Mouse (Mus musculus): ENCODE measurements around the gene Tanc2. TPM values are rescaled to one million over a fixed set of nuclear protein-coding genes. Genes with fewer than 3 reads are reported as not detected.

Tanc2 gene
- polyA plus RNA-seq, 1 experiment from 2014 or later: 22.3 TPM

DNA sequence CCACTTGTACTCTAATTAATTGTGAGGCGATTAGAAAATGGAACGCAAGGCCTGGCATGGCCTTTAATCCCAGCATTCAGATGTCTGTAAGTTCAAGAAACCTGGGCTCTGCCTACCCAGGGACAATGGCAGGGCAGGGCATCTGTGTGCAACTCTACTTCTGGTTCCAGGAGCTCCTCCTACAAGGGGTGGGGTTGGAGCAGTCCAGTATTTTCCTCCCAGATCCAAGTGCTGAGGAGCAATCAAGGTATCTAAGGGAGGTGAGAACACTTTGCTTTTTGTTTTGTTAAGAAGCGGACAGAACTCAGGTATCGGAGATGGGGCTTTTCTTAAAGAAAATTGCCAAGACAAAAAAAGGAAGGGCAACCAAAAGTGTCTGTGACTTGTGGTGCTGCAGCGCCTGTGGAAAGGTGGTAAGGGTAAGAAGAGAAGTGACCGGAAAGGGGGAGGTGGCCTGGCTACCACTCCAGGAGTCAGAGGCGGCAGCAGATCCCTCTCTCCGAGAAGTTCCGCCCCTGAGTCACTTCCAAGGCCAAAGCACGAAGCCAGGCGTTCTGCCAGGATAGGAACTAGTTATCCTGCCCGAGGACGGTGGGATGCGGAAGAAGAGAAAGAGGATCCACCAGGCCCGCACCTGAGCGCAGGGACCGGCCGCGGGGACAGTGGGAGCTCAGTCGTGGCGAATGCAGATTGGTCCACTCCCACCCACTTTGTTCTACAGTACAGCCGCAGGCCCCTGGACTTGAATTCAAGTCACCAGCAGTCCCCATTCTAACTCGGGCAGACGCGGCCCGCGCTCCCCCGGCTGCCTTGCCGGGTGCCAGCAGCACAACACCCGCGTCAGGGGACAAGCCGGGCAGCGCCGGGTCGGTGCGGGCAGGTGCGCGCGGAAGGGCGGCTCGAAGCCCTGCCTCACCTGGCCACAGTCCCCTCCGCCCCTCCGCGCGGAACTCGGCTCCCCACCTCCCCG is 353.6 kb downstream of the Tanc2 start:
- 6% methylated on average over 47 of the region's 47 CpGs for WGBS
- Histone ChIP-seq H3K36me3 (ENCODE audit: control insufficient read depth, insufficient read depth, low read length) (no peaks in the 10 kb centered on the region), H3K27me3 (ENCODE audit: control insufficient read depth, insufficient read depth, low read length) (no peaks in the 10 kb centered on the region), H3K4me1 (replicated peaks; ENCODE audit: control insufficient read depth, insufficient read depth, low read length) (no peaks in the 10 kb centered on the region; the same call in 1 of the 2 replicates), H3K27ac (ENCODE audit: low read depth, low read length) (no peak overlapping the region), H3K4me3 (ENCODE audit: low read depth, low read length) (peak overlapping the region; percentile 60), H3K4me2 (replicated peaks; ENCODE audit: low read depth, low read length) (peak overlapping the region; percentile 95), H3K9ac (ENCODE audit: low read depth, low read length) (peak overlapping the region; percentile 64), H3K9me3 (ENCODE audit: control insufficient read depth, low read length) (no peaks in the 10 kb centered on the region)
- ATAC-seq (ENCODE audit: low FRiP score) (peak; percentile 49), DNase-seq (ENCODE audit: low spot score) (peak; percentile 48)

DNA sequence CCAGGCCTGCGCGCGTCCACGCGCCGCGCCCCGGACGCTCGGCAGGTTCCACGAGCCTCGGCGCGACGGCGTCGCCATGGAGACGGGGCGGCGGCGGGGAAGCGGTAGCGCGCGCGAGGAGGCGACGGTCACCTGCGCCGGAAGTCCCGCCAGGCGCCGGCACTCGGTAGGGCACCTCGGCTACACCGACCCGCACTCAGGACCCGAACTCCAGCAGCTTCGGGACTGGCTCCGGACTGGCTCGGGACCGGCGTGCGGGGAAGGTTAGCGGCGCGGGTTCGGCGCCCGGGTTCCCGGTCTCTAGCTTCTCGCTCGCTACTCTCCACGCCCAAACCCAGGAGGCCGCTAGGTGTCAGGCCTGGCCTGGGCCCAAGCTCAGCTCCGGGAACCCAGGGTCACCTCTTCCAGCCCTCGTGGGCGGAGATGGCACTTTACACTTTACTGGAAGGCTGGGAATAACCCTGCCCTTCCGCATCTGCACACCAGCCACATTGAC is 354.4 kb downstream of the Tanc2 start:
- Histone ChIP-seq H3K36me3 (ENCODE audit: control insufficient read depth, insufficient read depth, low read length) (no peaks in the 10 kb centered on the region), H3K27ac (ENCODE audit: low read depth, low read length) (no peak overlapping the region), H3K9me3 (ENCODE audit: control insufficient read depth, low read length) (no peaks in the 10 kb centered on the region), H3K4me1 (replicated peaks; ENCODE audit: control insufficient read depth, insufficient read depth, low read length) (no peaks in the 10 kb centered on the region; the same call in 1 of the 2 replicates), H3K4me2 (replicated peaks; ENCODE audit: low read depth, low read length) (peak overlapping the region; percentile 95), H3K9ac (ENCODE audit: low read depth, low read length) (peak overlapping the region; percentile 64), H3K4me3 (ENCODE audit: low read depth, low read length) (peak overlapping the region; percentile 60), H3K27me3 (ENCODE audit: control insufficient read depth, insufficient read depth, low read length) (no peaks in the 10 kb centered on the region)
- DNase-seq (ENCODE audit: low spot score) (peak; percentile 72), ATAC-seq (ENCODE audit: low FRiP score) (peak; percentile 76)
- WGBS: under 1% methylated on average over 44 of the region's 59 CpGs

DNA sequence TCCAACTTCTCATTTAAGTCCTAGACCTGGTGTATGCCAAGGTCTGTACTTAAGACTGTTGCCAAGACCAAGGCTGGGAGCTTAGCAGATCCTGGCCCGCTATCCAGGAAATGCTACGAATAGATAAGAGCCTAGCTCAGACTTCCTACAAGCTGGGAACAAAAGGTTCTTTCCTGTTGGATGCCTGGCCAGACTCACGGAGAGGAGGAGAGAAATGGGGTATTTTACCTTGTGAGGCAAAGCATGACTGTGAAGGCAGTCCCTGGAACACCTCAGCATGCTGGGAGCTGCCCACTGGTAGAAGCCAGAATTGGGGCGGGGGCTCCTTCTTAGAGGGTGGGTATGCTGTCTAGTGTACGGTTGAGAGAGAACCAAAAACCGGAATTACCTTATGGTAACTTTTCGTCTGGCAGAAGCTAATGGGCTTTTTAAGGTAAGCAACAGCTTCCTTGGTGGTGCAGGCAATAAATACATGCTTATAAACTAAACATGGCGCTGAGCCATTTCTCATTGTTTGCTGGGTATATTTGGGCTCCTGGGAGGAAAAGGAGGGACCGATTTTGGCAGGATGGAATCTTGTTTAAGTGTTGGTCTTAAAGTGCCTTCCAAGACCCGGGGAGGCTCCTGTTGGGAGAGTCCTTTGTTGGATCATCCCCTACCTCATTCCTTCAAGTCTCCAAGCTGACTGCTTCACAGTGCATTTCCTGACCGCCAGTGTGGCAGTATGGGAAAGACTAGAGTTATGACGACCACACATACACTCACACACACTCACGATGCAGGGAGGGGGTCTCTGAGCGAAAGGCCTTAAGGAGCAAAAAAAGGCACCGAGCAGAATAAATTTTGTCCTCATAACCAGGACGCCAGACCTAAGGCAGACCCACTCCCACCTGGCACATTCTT is 355.2 kb downstream of the Tanc2 start:
- Histone ChIP-seq H3K27me3 (ENCODE audit: control insufficient read depth, insufficient read depth, low read length) (no peaks in the 10 kb centered on the region), H3K4me1 (replicated peaks; ENCODE audit: control insufficient read depth, insufficient read depth, low read length) (no peaks in the 10 kb centered on the region; the same call in 1 of the 2 replicates), H3K9me3 (ENCODE audit: control insufficient read depth, low read length) (no peaks in the 10 kb centered on the region), H3K27ac (ENCODE audit: low read depth, low read length) (no peak overlapping the region), H3K4me3 (ENCODE audit: low read depth, low read length) (no peak overlapping the region; the same call in 1 of the 2 replicates), H3K36me3 (ENCODE audit: control insufficient read depth, insufficient read depth, low read length) (no peaks in the 10 kb centered on the region), H3K9ac (ENCODE audit: low read depth, low read length) (no peak overlapping the region), H3K4me2 (replicated peaks; ENCODE audit: low read depth, low read length) (no peak overlapping the region)
- DNase-seq (ENCODE audit: low spot score) (no peak), ATAC-seq (ENCODE audit: low FRiP score) (no peak)
- 78% methylated on average over 16 of the region's 16 CpGs for WGBS

DNA sequence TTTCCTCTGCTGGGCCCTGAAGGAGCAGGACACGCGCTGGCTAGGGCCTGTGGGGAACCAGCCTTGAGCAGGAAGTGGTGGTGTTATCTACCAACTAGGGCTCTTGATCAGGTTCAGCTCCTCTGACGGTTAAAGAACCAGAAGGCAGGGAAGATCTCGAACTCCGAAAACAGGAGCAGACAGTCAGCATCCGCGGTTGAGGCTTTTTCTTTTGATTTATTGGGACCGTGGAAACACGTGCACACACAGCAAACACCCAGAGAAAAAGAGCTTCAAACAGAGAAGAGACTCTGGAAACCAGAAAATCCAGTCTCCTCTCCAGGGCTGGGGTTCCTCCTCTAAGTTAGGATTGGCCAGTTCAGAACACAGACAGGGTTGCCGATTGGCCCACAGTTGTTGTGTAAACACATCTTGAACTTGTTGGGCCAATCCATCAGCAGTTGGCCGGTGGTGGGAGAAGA is 356.9 kb downstream of the Tanc2 start:
- Histone ChIP-seq H3K27me3 (ENCODE audit: control insufficient read depth, insufficient read depth, low read length) (no peaks in the 10 kb centered on the region), H3K9ac (ENCODE audit: low read depth, low read length) (no peak overlapping the region), H3K4me2 (replicated peaks; ENCODE audit: low read depth, low read length) (no peak overlapping the region), H3K4me3 (ENCODE audit: low read depth, low read length) (no peak overlapping the region), H3K4me1 (replicated peaks; ENCODE audit: control insufficient read depth, insufficient read depth, low read length) (no peaks in the 10 kb centered on the region; the same call in 1 of the 2 replicates), H3K27ac (ENCODE audit: low read depth, low read length) (no peak overlapping the region), H3K9me3 (ENCODE audit: control insufficient read depth, low read length) (no peaks in the 10 kb centered on the region), H3K36me3 (ENCODE audit: control insufficient read depth, insufficient read depth, low read length) (no peaks in the 10 kb centered on the region)
- 48% methylated on average over 11 of the region's 11 CpGs for WGBS
- DNase-seq (ENCODE audit: low spot score) (no peak), ATAC-seq (ENCODE audit: low FRiP score) (no peak)

DNA sequence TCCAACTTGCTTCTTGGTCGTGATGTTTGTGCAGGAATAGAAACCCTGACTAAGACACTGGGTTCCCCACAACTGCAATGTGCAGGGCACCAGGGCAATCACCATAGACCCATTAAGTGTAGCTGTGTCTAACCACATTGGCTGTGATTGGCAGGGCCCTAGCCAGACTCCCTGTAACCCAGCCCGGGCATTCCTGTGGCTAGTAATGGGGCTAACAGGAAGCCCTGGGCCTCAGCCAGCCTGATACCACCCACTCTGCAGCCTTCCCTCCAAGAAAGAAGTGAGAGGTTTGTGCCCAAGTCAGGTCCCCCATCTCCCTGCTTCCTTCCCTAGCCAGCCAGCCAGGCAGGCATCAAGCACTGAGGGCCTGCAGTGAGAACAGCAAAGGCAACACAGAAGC is 358.5 kb downstream of the Tanc2 start:
- Histone ChIP-seq H3K4me1 (replicated peaks; ENCODE audit: control insufficient read depth, insufficient read depth, low read length) (no peaks in the 10 kb centered on the region; the same call in 1 of the 2 replicates), H3K9me3 (ENCODE audit: control insufficient read depth, low read length) (no peaks in the 10 kb centered on the region), H3K27ac (ENCODE audit: low read depth, low read length) (no peak overlapping the region), H3K9ac (ENCODE audit: low read depth, low read length) (no peak overlapping the region), H3K27me3 (ENCODE audit: control insufficient read depth, insufficient read depth, low read length) (no peaks in the 10 kb centered on the region), H3K4me2 (replicated peaks; ENCODE audit: low read depth, low read length) (no peak overlapping the region), H3K36me3 (ENCODE audit: control insufficient read depth, insufficient read depth, low read length) (no peaks in the 10 kb centered on the region), H3K4me3 (ENCODE audit: low read depth, low read length) (no peak overlapping the region)
- DNase-seq (ENCODE audit: low spot score): no peak
- no peak for ATAC-seq (ENCODE audit: low FRiP score)
- 73% methylated on average over 2 of the region's 2 CpGs for WGBS

DNA sequence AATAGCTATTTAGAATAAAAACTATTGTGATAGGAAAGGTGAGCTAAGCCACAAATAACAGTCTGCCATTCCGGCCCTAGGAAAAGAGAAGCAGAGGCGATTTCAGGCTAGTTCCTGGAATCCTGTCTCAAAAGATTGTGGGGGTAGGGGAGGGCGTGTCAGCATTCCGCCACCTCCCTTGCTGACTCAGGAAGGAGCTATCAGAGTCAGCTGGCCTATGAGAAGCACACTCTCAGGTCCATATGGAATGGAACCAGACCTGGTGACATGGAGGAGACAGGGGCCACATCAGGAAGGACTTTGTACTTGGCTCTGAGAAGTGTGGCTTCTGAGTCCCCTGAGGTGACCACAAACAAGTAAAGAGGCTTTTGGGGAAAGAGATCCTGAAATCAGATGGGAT is 360.7 kb downstream of the Tanc2 start:
- Histone ChIP-seq H3K4me2 (replicated peaks; ENCODE audit: low read depth, low read length) (no peak overlapping the region), H3K36me3 (ENCODE audit: control insufficient read depth, insufficient read depth, low read length) (no peaks in the 10 kb centered on the region), H3K27me3 (ENCODE audit: control insufficient read depth, insufficient read depth, low read length) (no peaks in the 10 kb centered on the region), H3K27ac (ENCODE audit: low read depth, low read length) (no peak overlapping the region), H3K4me3 (ENCODE audit: low read depth, low read length) (no peak overlapping the region), H3K4me1 (replicated peaks; ENCODE audit: control insufficient read depth, insufficient read depth, low read length) (no peaks in the 10 kb centered on the region), H3K9ac (ENCODE audit: low read depth, low read length) (no peak overlapping the region), H3K9me3 (ENCODE audit: control insufficient read depth, low read length) (no peaks in the 10 kb centered on the region)
- DNase-seq (ENCODE audit: low spot score): no peak
- WGBS: 82% methylated on average over 4 of the region's 4 CpGs
- no peak for ATAC-seq (ENCODE audit: low FRiP score)

DNA sequence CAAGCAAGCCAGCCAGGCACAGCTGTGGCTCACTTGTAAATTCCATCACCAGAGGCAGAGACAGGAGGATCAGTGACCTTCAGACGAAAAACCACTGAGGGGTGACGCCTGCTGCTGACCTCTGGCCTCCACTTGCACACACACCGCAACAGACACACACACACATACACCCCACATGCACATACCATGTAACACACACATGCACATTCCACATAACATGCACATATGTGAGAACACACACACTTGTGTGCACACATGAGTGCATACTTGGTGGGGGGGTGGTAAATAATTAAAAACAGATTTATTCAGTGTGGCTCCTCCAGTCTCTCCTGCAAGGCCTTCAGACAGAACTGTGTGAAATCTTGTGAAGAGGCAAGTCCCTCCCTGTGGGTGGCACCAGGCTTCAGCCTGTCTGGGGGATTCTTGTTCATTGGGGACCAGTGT is 361.8 kb downstream of the Tanc2 start:
- DNase-seq (ENCODE audit: low spot score) (no peak), ATAC-seq (ENCODE audit: low FRiP score) (no peak)
- H3K9ac ChIP-seq (ENCODE audit: low read depth, low read length): no peak overlapping the region
- no peaks in the 10 kb centered on the region for H3K9me3 ChIP-seq (ENCODE audit: control insufficient read depth, low read length)
- no peaks in the 10 kb centered on the region for H3K36me3 ChIP-seq (ENCODE audit: control insufficient read depth, insufficient read depth, low read length)
- no peaks in the 10 kb centered on the region for H3K4me1 ChIP-seq (replicated peaks; ENCODE audit: control insufficient read depth, insufficient read depth, low read length)
- no peak overlapping the region for H3K4me2 ChIP-seq (replicated peaks; ENCODE audit: low read depth, low read length)
- no peaks in the 10 kb centered on the region for H3K27me3 ChIP-seq (ENCODE audit: control insufficient read depth, insufficient read depth, low read length)
- WGBS: 48% methylated on average over 3 of the region's 3 CpGs
- H3K27ac ChIP-seq (ENCODE audit: low read depth, low read length): no peak overlapping the region
- H3K4me3 ChIP-seq (ENCODE audit: low read depth, low read length): no peak overlapping the region

DNA sequence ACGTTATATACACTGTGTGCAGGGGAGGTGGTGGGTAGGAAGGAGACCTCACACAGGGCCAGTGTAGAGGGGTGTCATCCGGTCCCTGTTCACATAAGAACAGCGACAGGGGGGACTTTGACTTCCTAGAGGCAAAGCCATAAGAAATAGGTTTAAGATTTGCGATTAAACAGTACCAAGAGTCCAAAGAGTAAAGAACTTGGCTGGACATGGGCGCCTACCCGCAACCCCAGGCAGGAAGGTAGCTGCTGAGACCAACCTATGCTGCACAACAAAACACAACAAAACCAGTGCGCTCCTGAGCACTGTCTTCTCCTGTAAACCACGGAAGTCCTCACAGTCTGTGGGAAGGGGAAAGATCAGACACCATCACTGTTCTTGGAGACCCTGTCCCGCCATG is 362.3 kb downstream of the Tanc2 start:
- Histone ChIP-seq H3K27ac (ENCODE audit: low read depth, low read length) (no peak overlapping the region), H3K4me2 (replicated peaks; ENCODE audit: low read depth, low read length) (no peak overlapping the region), H3K36me3 (ENCODE audit: control insufficient read depth, insufficient read depth, low read length) (no peaks in the 10 kb centered on the region), H3K27me3 (ENCODE audit: control insufficient read depth, insufficient read depth, low read length) (no peaks in the 10 kb centered on the region), H3K9me3 (ENCODE audit: control insufficient read depth, low read length) (no peaks in the 10 kb centered on the region), H3K4me1 (replicated peaks; ENCODE audit: control insufficient read depth, insufficient read depth, low read length) (no peaks in the 10 kb centered on the region), H3K4me3 (ENCODE audit: low read depth, low read length) (no peak overlapping the region), H3K9ac (ENCODE audit: low read depth, low read length) (no peak overlapping the region)
- WGBS: 84% methylated on average over 9 of the region's 9 CpGs
- ATAC-seq (ENCODE audit: low FRiP score) (no peak), DNase-seq (ENCODE audit: low spot score) (no peak)

Data from hindbrain, embryonic 11.5 days (tissue).